Mouse (Mus musculus): ENCODE results near the gene Wscd2. TPM values are rescaled to one million over a fixed set of nuclear protein-coding genes. Genes with fewer than 3 reads are reported as not detected.

Wscd2 gene
- polyA plus RNA-seq, 1 experiment from 2014 or later, result 1.5 TPM

DNA sequence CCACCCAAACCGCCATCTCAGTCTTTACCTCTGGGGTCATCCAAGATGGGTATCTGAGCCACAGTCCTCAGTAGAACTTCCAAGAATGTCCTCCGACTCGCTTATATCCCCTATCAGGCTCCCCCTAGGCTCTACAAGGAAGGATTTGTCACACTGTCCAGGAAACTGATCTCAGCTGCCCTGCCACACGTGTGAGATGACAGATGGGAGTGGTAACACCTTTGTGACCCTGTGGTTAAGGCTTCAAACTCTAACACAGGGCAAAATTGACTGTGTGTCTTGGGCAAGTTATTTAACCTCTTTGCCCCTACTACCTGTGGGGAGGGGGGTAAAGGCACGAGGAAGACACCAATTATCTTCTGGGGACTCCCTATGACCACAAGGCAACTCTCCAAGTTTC is 149.0 kb downstream of the Wscd2 start:
- no peaks in the 10 kb centered on the region for H3K9me3 ChIP-seq (replicated peaks; ENCODE audit: control insufficient read depth, low read length)
- no peak overlapping the region for H3K4me3 ChIP-seq (ENCODE audit: low read length)
- H3K27ac ChIP-seq (ENCODE audit: low read length), result no peak overlapping the region
- peaks cover 23% of the 10 kb centered on the region for H3K4me1 ChIP-seq (ENCODE audit: control insufficient read depth, insufficient read depth, low read length)
- H3K36me3 ChIP-seq (ENCODE audit: control insufficient read depth, insufficient read depth), result no peaks in the 10 kb centered on the region
- H3K9ac ChIP-seq (ENCODE audit: low read length), result no peak overlapping the region
- H3K4me2 ChIP-seq (ENCODE audit: low read depth, low read length), result no peak overlapping the region
- H3K27me3 ChIP-seq (ENCODE audit: control insufficient read depth, insufficient read depth, low read length), result peaks cover 5% of the 10 kb centered on the region
- 65% methylated on average over 5 of the region's 5 CpGs for WGBS
- no peak for ATAC-seq (replicated peaks; ENCODE audit: extremely low read depth, insufficient read depth, low FRiP score)

Other genes with a start within 250 kb of the Wscd2 start
- gene Sgsm1, start 179.5 kb upstream of the Wscd2 start, polyA plus RNA-seq (2015; fragmentation: Nextera tagmentation; extraction: Ambion mirVana), result 0.67 and 1.0 TPM in 2 replicates
- not detected in 2 replicates for gene Aym1, start 133.0 kb upstream of the Wscd2 start, polyA plus RNA-seq (2015; fragmentation: Nextera tagmentation; extraction: Ambion mirVana)
- gene Cmklr1, start 160.1 kb downstream of the Wscd2 start, polyA plus RNA-seq (2015; fragmentation: Nextera tagmentation; extraction: Ambion mirVana), result 3.1 and 3.4 TPM in 2 replicates
- gene 1700069L16Rik, start 234.4 kb downstream of the Wscd2 start, polyA plus RNA-seq (2015; fragmentation: Nextera tagmentation; extraction: Ambion mirVana), result not detected in 2 replicates
- 6.0 and 6.3 TPM in 2 replicates for gene Ficd, start 245.5 kb downstream of the Wscd2 start, polyA plus RNA-seq (2015; fragmentation: Nextera tagmentation; extraction: Ambion mirVana)

All from heart, embryonic 16.5 days (tissue).